Comparison of ENCODE assay signal across 8 mouse cellular contexts in genomic region chr19:32756636-32756899, GRCm38 (mm10). TPM values are rescaled to one million over a fixed set of nuclear protein-coding genes. Genes with fewer than 3 reads are reported as not detected.
DNase-seq lines count a peak whose midpoint lies in the region; ATAC-seq and TF ChIP-seq lines count a peak whose summit lies in the region.

No protein-coding gene starts in this region.

- H3K27me3 ChIP-seq in kidney, postnatal 0 days (ENCODE audit: insufficient read depth, low read length), result no peaks in the 10 kb centered on the region
- no peaks in the 10 kb centered on the region for H3K27me3 ChIP-seq in hindbrain, embryonic 14.5 days (ENCODE audit: control insufficient read depth, insufficient read depth, low read length)
- no peaks in the 10 kb centered on the region for H3K27me3 ChIP-seq in midbrain, embryonic 16.5 days (ENCODE audit: control insufficient read depth, insufficient read depth, low read depth, low read length)

- TF ChIP-seq POLR2A in brain, embryonic 14.5 days (IDR thresholded peaks at IDR 0.05; ENCODE audit: borderline replicate concordance, extremely low read depth, insufficient read depth, insufficient read length, poor library complexity, severe bottlenecking), result no peak

- peak; percentile 34 for ATAC-seq in kidney, postnatal 0 days (replicated peaks; ENCODE audit: low FRiP score, low read depth)
- ATAC-seq in hindbrain, embryonic 14.5 days (ENCODE audit: low FRiP score), result peak; percentile 64
- ATAC-seq in midbrain, embryonic 16.5 days, result peak; percentile 72

- H3K9me3 ChIP-seq in kidney, postnatal 0 days (replicated peaks; ENCODE audit: low read length), result no peaks in the 10 kb centered on the region
- H3K9me3 ChIP-seq in hindbrain, embryonic 14.5 days (ENCODE audit: control insufficient read depth, low read length), result no peaks in the 10 kb centered on the region
- H3K9me3 ChIP-seq in midbrain, embryonic 16.5 days (replicated peaks; ENCODE audit: control insufficient read depth, low read length, poor library complexity, severe bottlenecking), result no peaks in the 10 kb centered on the region

- peak overlapping the region; percentile 98 for H3K9ac ChIP-seq in kidney, postnatal 0 days (ENCODE audit: low read depth, low read length)
- peak overlapping the region; percentile 72 for H3K9ac ChIP-seq in hindbrain, embryonic 14.5 days
- peak overlapping the region; percentile 95 for H3K9ac ChIP-seq in midbrain, embryonic 16.5 days (ENCODE audit: low read depth, low read length)

- WGBS in kidney, postnatal 0 days, result 0% methylated on average over 14 of the region's 14 CpGs
- WGBS in hindbrain, embryonic 14.5 days, result 0% methylated on average over 14 of the region's 14 CpGs
- WGBS in midbrain, embryonic 16.5 days, result under 1% methylated on average over 14 of the region's 14 CpGs

- peak overlapping the region; percentile 97 for H3K4me3 ChIP-seq in kidney, postnatal 0 days (replicated peaks; ENCODE audit: low read depth, low read length)
- H3K4me3 ChIP-seq in hindbrain, embryonic 14.5 days (replicated peaks; ENCODE audit: low read length), result peak overlapping the region; percentile 92
- H3K4me3 ChIP-seq in midbrain, embryonic 16.5 days (ENCODE audit: low read depth, low read length), result peak overlapping the region; percentile 69

- no peak for DNase-seq in kidney, postnatal 0 days (ENCODE audit: low spot score)
- DNase-seq in kidney, postnatal 25 days, result no peak
- DNase-seq in brain, embryonic 14.5 days (ENCODE audit: low read depth), result no peak
- DNase-seq in hindbrain, embryonic 14.5 days (ENCODE audit: low spot score), result no peak
- DNase-seq in adrenal gland, postnatal 10 days, result no peak
- no peak for DNase-seq in kidney, adult 11 months
- DNase-seq in embryo, embryonic 9.5 days (ENCODE audit: extremely low spot score), result no peak

- H3K27ac ChIP-seq in kidney, postnatal 0 days, result peak overlapping the region; percentile 100
- peak overlapping the region; percentile 98 for H3K27ac ChIP-seq in hindbrain, embryonic 14.5 days
- peak overlapping the region; percentile 99 for H3K27ac ChIP-seq in midbrain, embryonic 16.5 days (ENCODE audit: low read length)

- no peaks in the 10 kb centered on the region for H3K4me1 ChIP-seq in kidney, postnatal 0 days (replicated peaks; ENCODE audit: insufficient read depth, low read length)
- peaks cover 28% of the 10 kb centered on the region for H3K4me1 ChIP-seq in hindbrain, embryonic 14.5 days (replicated peaks; ENCODE audit: control insufficient read depth, insufficient read depth, low read length)
- H3K4me1 ChIP-seq in midbrain, embryonic 16.5 days (ENCODE audit: control insufficient read depth, insufficient read depth, low read length), result peaks cover 20% of the 10 kb centered on the region

- no peak; the same call in 1 of the 2 replicates for TF ChIP-seq CTCF in kidney, postnatal 0 days (IDR thresholded peaks at IDR 0.05; ENCODE audit: low read depth)
- peak; percentile 13; the same call in 1 of the 2 replicates for TF ChIP-seq CTCF in brain, embryonic 14.5 days (IDR thresholded peaks at IDR 0.05; ENCODE audit: borderline replicate concordance, extremely low read depth, insufficient read depth, insufficient read length)

- H3K36me3 ChIP-seq in kidney, postnatal 0 days (ENCODE audit: insufficient read depth, low read length), result no peaks in the 10 kb centered on the region
- H3K36me3 ChIP-seq in hindbrain, embryonic 14.5 days (replicated peaks; ENCODE audit: control insufficient read depth, insufficient read depth), result no peaks in the 10 kb centered on the region
- H3K36me3 ChIP-seq in midbrain, embryonic 16.5 days (ENCODE audit: control insufficient read depth, insufficient read depth, low read length), result no peaks in the 10 kb centered on the region

- peak overlapping the region; percentile 80 for H3K4me2 ChIP-seq in kidney, postnatal 0 days (ENCODE audit: low read length)
- H3K4me2 ChIP-seq in hindbrain, embryonic 14.5 days (replicated peaks), result peak overlapping the region; percentile 99
- H3K4me2 ChIP-seq in midbrain, embryonic 16.5 days (ENCODE audit: low read length), result peak overlapping the region; percentile 85

RNA-seq across cellular contexts. Expression of gene Pten, which starts 0.7 kb away (rescaled TPM):
- 8.9 and 9.2 TPM in 2 replicates for polyA plus RNA-seq in kidney, postnatal 0 days (2015; fragmentation: Nextera tagmentation; extraction: Ambion mirVana)
- polyA plus RNA-seq in brain, embryonic 14.5 days (2012; rRNA removed), result 24.7 and 40.3 TPM in 2 replicates
- 21.8 and 22.8 TPM in 2 replicates for polyA plus RNA-seq in hindbrain, embryonic 14.5 days (2014; fragmentation: Nextera tagmentation; extraction: Ambion mirVana)
- 12.0 TPM in 2 replicates for polyA plus RNA-seq in midbrain, embryonic 16.5 days (2015; fragmentation: Nextera tagmentation; extraction: Ambion mirVana)
- 10 to 100 TPM; 64.8 to 65.9 TPM for total RNA-seq in adrenal gland, postnatal 10 days (2021)

RNA-seq across cellular contexts. Expression of gene Atad1, which starts 17.0 kb away (rescaled TPM):
- 79.2 and 83.7 TPM in 2 replicates for polyA plus RNA-seq in kidney, postnatal 0 days (2015; fragmentation: Nextera tagmentation; extraction: Ambion mirVana)
- polyA plus RNA-seq in brain, embryonic 14.5 days (2012; rRNA removed), result 65.5 and 74.5 TPM in 2 replicates
- polyA plus RNA-seq in hindbrain, embryonic 14.5 days (2014; fragmentation: Nextera tagmentation; extraction: Ambion mirVana), result 128 and 144 TPM in 2 replicates
- 116 and 120 TPM in 2 replicates for polyA plus RNA-seq in midbrain, embryonic 16.5 days (2015; fragmentation: Nextera tagmentation; extraction: Ambion mirVana)
- total RNA-seq in adrenal gland, postnatal 10 days (2021), result 10 to 100 TPM; 60.0 to 65.8 TPM
